Mouse (Mus musculus) liver, postnatal 0 days (tissue): Measurements from ENCODE around the gene Zfp827.

Experiments used
- CTCF ChIP-seq: sonication (generic); IDR thresholded peaks from 2 replicates; pipeline ENCODE4 v1.5.1; 2016; ENCODE audit warnings: antibody characterized with exemption, low read depth
- EP300 ChIP-seq: IDR thresholded peaks from 2 replicates; pipeline ENCODE4 v1.6.1; 2016; ENCODE audit warnings: antibody characterized with exemption, low read depth, mild to moderate bottlenecking

DNA sequence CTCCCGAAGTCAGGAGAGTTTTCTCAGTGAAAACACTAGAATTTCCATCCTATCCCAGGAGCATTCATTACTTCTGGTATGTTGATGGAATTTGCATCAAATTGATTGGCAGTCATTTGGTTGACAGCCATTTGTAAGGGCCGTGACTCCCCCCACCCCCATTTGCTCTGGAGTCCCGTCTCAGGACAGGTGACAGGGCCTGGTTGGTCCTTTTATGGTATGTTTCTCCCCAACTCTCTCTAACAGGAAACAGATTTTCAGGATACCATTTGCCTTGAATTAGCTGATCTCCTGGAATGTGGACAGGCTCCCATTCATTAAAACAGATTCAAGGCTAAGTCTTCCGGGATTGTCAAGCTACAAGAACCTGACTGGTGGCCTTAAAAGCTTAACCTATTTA is 129.1 kb downstream of the Zfp827 start:
- TF ChIP-seq CTCF (no peak), EP300 (no peak)
